Mouse (Mus musculus): ENCODE data around the gene Tjap1. TPM values are rescaled to one million over a fixed set of nuclear protein-coding genes. Genes with fewer than 3 reads are reported as not detected.

The Tjap1 gene
- polyA plus RNA-seq, 1 experiment from 2014 or later = 35.7 TPM

DNA sequence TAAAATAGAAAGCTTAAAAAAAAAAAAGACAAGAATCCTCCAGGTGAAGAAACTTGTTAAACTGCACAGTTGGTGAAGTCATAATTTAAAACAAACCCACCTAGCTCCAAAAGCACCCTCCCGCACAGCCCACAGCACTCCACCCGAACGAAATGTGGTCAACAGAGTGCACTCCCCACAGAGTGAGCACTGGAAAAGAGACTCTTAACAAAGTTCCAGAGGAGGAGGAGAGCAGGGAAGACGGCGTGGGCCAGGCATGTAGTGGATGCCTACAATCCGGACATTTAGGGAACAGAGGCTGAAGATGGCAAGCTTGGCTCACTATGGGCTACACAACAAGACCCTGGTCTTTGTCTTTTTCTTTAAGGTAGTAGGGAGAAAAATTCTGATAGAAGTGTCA, 7.8 kb downstream of the Tjap1 start:
- Histone ChIP-seq H3K27ac (ENCODE audit: low read depth) (no peak overlapping the region), H3K4me2 (ENCODE audit: low read length) (no peak overlapping the region), H3K36me3 (ENCODE audit: control insufficient read depth, insufficient read depth, low read length) (peaks cover 64% of the 10 kb centered on the region), H3K9ac (ENCODE audit: low read length) (no peak overlapping the region), H3K4me1 (replicated peaks; ENCODE audit: control insufficient read depth, insufficient read depth, low read length) (no peaks in the 10 kb centered on the region), H3K9me3 (ENCODE audit: control insufficient read depth, low read length) (no peaks in the 10 kb centered on the region), H3K4me3 (ENCODE audit: low read depth, low read length) (no peak overlapping the region), H3K27me3 (replicated peaks; ENCODE audit: control insufficient read depth, insufficient read depth, low read length) (no peaks in the 10 kb centered on the region)
- DNase-seq (ENCODE audit: low spot score) (no peak), ATAC-seq (replicated peaks; ENCODE audit: low FRiP score, low TSS enrichment, low read depth) (no peak)
- 92% methylated on average over 6 of the region's 6 CpGs for WGBS

DNA sequence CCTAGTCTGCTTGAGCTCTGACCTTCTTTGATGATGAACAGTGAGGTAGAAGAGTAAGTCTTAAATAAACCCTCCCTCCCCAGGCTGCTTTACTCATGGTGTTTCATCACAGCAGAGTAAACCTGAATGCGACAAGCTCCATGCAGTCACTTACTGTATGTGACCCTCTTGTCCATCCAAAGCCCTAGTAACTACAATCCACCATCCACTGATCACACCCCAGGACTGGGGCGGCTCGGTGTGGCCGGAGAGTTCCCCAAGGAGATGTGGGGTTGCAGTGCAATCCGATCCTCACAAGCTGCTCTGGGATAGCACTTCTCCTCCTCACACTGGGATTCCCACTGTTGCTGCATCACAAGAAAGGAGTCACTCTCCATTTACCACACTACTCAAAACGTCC, 8.4 kb downstream of the Tjap1 start:
- Histone ChIP-seq H3K36me3 (ENCODE audit: control insufficient read depth, insufficient read depth, low read length) (peaks cover 65% of the 10 kb centered on the region), H3K27me3 (replicated peaks; ENCODE audit: control insufficient read depth, insufficient read depth, low read length) (no peaks in the 10 kb centered on the region)
- WGBS = 78% methylated on average over 6 of the region's 6 CpGs

DNA sequence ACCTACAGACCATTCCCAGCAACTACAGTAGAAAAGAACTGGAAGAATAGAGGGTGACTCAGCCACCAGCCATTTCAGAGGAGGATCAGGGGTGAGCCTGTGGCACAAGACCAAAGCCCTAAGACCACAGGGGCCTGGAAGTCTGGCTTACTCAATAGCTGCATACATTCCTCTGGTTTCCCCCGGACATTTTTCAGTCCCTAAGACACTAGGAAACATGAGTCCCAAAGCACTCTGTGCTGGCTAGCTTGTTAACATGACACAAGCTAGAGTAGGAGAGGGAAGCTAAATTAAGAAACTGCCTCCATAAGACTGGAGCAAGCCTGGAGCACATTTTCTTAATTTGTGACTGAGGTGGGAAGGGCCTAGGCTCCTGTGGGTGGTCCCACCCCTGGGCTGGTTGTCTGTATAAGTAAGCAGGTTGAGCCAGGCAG, 9.0 kb downstream of the Tjap1 start:
- Histone ChIP-seq H3K36me3 (ENCODE audit: control insufficient read depth, insufficient read depth, low read length) (peaks cover 63% of the 10 kb centered on the region), H3K27me3 (replicated peaks; ENCODE audit: control insufficient read depth, insufficient read depth, low read length) (no peaks in the 10 kb centered on the region), H3K4me3 (ENCODE audit: low read depth, low read length) (no peak overlapping the region), H3K4me1 (replicated peaks; ENCODE audit: control insufficient read depth, insufficient read depth, low read length) (no peaks in the 10 kb centered on the region), H3K27ac (ENCODE audit: low read depth) (no peak overlapping the region), H3K9ac (ENCODE audit: low read length) (no peak overlapping the region), H3K4me2 (ENCODE audit: low read length) (no peak overlapping the region), H3K9me3 (ENCODE audit: control insufficient read depth, low read length) (no peaks in the 10 kb centered on the region)
- ATAC-seq (replicated peaks; ENCODE audit: low FRiP score, low TSS enrichment, low read depth) = no peak
- 83% methylated on average over 1 of the region's 1 CpGs for WGBS
- no peak for DNase-seq (ENCODE audit: low spot score)

More for the DNA sequence above, 8.4 kb downstream of the Tjap1 start:
- ATAC-seq (replicated peaks; ENCODE audit: low FRiP score, low TSS enrichment, low read depth) (no peak), DNase-seq (ENCODE audit: low spot score) (no peak)
- H3K4me3 ChIP-seq (ENCODE audit: low read depth, low read length) = no peak overlapping the region
- no peak overlapping the region for H3K4me2 ChIP-seq (ENCODE audit: low read length)
- H3K9me3 ChIP-seq (ENCODE audit: control insufficient read depth, low read length) = no peaks in the 10 kb centered on the region
- H3K9ac ChIP-seq (ENCODE audit: low read length) = no peak overlapping the region
- H3K27ac ChIP-seq (ENCODE audit: low read depth) = no peak overlapping the region
- no peaks in the 10 kb centered on the region for H3K4me1 ChIP-seq (replicated peaks; ENCODE audit: control insufficient read depth, insufficient read depth, low read length)

DNA sequence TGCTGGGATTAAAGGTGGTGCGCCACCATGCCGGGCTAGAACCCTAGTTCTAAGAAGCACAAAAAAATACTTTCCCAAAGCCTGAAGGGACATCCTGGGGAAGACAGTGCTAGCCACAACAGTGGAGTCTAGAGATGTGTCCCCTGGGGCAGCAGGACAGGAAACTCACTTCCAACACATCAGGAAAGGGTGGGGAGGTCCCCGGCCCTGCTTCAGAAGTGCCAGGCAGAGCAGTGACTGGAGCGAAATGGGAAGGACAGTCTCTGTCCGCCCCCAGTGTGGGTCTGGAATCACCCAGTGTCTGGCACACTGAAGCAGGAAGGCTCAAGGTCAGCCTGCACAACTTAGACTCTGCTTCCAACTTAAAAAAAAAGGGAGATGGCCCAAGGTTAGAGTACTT, 10.2 kb downstream of the Tjap1 start:
- no peak overlapping the region for H3K27ac ChIP-seq (ENCODE audit: low read depth)
- no peaks in the 10 kb centered on the region for H3K27me3 ChIP-seq (replicated peaks; ENCODE audit: control insufficient read depth, insufficient read depth, low read length)
- no peak for ATAC-seq (replicated peaks; ENCODE audit: low FRiP score, low TSS enrichment, low read depth)
- H3K9me3 ChIP-seq (ENCODE audit: control insufficient read depth, low read length) = no peaks in the 10 kb centered on the region
- no peak overlapping the region for H3K4me2 ChIP-seq (ENCODE audit: low read length)
- 90% methylated on average over 5 of the region's 5 CpGs for WGBS
- no peaks in the 10 kb centered on the region for H3K4me1 ChIP-seq (replicated peaks; ENCODE audit: control insufficient read depth, insufficient read depth, low read length)
- peaks cover 54% of the 10 kb centered on the region for H3K36me3 ChIP-seq (ENCODE audit: control insufficient read depth, insufficient read depth, low read length)
- H3K4me3 ChIP-seq (ENCODE audit: low read depth, low read length) = no peak overlapping the region
- no peak for DNase-seq (ENCODE audit: low spot score)
- no peak overlapping the region for H3K9ac ChIP-seq (ENCODE audit: low read length)

DNA sequence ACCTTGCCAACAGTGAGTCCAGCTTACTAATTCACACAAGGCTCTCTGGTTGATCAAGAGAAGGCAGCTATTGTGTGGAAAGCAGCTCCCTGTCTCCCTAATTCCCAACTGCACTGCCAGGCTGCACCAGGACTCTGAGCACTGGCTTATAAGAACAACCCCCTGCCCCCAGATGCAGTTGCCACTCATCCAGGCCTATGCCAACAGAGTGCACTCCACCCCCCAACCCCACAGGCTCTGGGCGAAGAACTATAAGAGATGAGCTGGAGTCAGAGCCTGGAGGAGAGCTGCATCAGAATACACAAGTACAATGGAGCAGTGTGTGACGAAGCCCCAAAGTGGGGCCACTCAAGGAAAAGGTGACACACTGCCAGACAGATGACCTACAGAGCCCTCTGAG, 10.8 kb downstream of the Tjap1 start:
- ATAC-seq (replicated peaks; ENCODE audit: low FRiP score, low TSS enrichment, low read depth) (no peak), DNase-seq (ENCODE audit: low spot score) (no peak)
- no peaks in the 10 kb centered on the region for H3K27me3 ChIP-seq (replicated peaks; ENCODE audit: control insufficient read depth, insufficient read depth, low read length)
- peaks cover 50% of the 10 kb centered on the region for H3K36me3 ChIP-seq (ENCODE audit: control insufficient read depth, insufficient read depth, low read length)
- H3K4me3 ChIP-seq (ENCODE audit: low read depth, low read length) = no peak overlapping the region
- H3K4me2 ChIP-seq (ENCODE audit: low read length) = no peak overlapping the region
- WGBS = 91% methylated on average over 2 of the region's 2 CpGs
- H3K27ac ChIP-seq (ENCODE audit: low read depth) = no peak overlapping the region
- no peak overlapping the region for H3K9ac ChIP-seq (ENCODE audit: low read length)
- no peaks in the 10 kb centered on the region for H3K4me1 ChIP-seq (replicated peaks; ENCODE audit: control insufficient read depth, insufficient read depth, low read length)
- H3K9me3 ChIP-seq (ENCODE audit: control insufficient read depth, low read length) = no peaks in the 10 kb centered on the region

DNA sequence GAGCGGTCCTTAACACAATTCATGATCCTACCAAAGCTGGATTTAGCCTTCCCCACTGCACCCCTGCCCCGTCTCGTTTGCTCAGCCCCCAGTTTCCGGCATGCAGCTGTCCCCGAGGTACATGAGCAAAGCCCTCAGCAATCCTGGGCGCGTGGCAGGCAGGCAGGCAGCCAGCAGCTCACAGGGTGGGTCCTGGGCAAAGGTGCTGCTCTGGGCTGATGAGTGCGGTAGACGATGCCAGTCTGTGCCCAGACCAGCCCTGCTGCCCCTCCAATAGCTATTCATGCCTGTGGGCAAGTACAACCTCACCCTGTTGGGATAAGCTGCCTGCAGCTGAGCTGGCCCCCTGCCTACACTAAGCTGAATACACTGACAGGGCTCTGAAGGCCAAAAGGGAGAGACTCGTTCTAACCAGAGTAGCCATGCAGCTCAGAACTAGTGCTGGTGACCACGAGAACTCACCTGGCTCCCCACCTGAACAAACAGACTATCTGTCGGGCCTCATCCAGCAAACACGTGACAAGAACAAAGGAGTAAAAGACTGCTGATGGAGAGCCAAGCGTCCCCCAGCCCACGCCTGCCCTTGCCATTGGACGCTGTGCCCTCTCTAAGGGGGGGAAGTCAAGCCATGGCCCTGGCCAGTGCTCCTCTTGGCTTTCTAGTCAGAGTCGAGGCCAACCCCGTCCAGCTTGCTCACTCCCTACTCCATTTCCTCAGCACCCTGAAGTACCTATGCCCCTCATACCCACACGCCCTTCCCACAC, 12.9 kb downstream of the Tjap1 start:
- WGBS = 84% methylated on average over 19 of the region's 19 CpGs
- Histone ChIP-seq H3K4me3 (ENCODE audit: low read depth, low read length) (no peak overlapping the region), H3K27me3 (replicated peaks; ENCODE audit: control insufficient read depth, insufficient read depth, low read length) (no peaks in the 10 kb centered on the region), H3K36me3 (ENCODE audit: control insufficient read depth, insufficient read depth, low read length) (peaks cover 52% of the 10 kb centered on the region), H3K9me3 (ENCODE audit: control insufficient read depth, low read length) (no peaks in the 10 kb centered on the region), H3K9ac (ENCODE audit: low read length) (no peak overlapping the region), H3K27ac (ENCODE audit: low read depth) (no peak overlapping the region), H3K4me1 (replicated peaks; ENCODE audit: control insufficient read depth, insufficient read depth, low read length) (no peaks in the 10 kb centered on the region), H3K4me2 (ENCODE audit: low read length) (no peak overlapping the region)
- ATAC-seq (replicated peaks; ENCODE audit: low FRiP score, low TSS enrichment, low read depth) (no peak), DNase-seq (ENCODE audit: low spot score) (no peak)

DNA sequence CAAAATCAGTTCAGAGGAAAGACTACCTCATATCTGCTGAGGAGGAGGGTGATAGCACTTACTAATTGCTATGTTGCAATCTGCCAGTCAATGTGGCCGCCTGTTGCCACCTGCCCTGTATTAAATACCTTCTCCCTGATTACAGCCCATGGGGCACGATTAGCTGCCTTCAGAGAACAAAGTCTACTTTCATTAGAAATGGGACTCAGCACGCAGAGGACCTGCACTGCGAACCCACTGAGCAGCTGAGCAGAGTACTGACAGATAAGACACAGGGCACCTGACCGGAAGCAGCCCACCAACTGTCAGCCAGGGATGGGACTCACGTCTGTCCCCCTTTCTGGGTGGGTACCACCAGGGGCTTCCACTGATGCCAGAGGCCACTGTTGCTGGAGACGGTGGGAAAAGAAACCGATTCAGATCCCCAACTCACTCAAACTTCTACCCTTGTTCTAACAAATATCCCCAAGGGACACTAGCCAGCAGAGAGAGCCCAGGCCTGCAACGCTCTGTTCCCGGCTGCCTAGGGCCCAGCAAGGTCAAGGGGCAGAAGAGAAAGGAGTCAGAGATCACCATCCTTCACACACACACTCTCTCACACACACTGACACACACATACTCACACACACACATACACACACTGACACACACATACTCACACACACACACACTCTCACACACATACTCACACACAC, 14.7 kb downstream of the Tjap1 start:
- ATAC-seq (replicated peaks; ENCODE audit: low FRiP score, low TSS enrichment, low read depth) = no peak
- Histone ChIP-seq H3K4me2 (ENCODE audit: low read length) (no peak overlapping the region), H3K9ac (ENCODE audit: low read length) (no peak overlapping the region), H3K9me3 (ENCODE audit: control insufficient read depth, low read length) (no peaks in the 10 kb centered on the region), H3K4me1 (replicated peaks; ENCODE audit: control insufficient read depth, insufficient read depth, low read length) (no peaks in the 10 kb centered on the region), H3K27me3 (replicated peaks; ENCODE audit: control insufficient read depth, insufficient read depth, low read length) (no peaks in the 10 kb centered on the region), H3K27ac (ENCODE audit: low read depth) (no peak overlapping the region), H3K36me3 (ENCODE audit: control insufficient read depth, insufficient read depth, low read length) (peaks cover 66% of the 10 kb centered on the region), H3K4me3 (ENCODE audit: low read depth, low read length) (no peak overlapping the region)
- WGBS = 76% methylated on average over 10 of the region's 10 CpGs
- DNase-seq (ENCODE audit: low spot score) = no peak

DNA sequence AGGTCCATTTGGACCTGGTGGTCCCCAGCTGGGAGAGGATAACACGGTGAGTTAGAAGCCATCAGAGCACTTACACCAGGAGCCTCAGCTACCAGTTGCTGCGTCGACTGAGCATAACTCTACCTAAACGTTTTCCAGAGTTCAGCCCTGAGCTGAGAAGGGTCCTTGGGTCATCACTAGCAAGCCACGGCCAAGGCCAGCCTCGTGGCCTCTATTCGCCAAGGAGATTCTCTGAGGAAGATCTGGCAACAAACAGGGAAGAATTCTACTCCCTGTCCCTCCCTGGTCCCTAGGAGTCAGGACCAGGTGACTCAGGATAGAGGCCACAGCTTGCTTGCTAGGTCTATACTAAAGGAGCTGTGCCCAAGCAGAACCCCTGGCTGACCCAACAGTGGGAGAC, 15.3 kb downstream of the Tjap1 start:
- ATAC-seq (replicated peaks; ENCODE audit: low FRiP score, low TSS enrichment, low read depth) = no peak
- WGBS = 74% methylated on average over 7 of the region's 7 CpGs
- Histone ChIP-seq H3K4me1 (replicated peaks; ENCODE audit: control insufficient read depth, insufficient read depth, low read length) (no peaks in the 10 kb centered on the region), H3K27ac (ENCODE audit: low read depth) (no peak overlapping the region), H3K27me3 (replicated peaks; ENCODE audit: control insufficient read depth, insufficient read depth, low read length) (no peaks in the 10 kb centered on the region), H3K4me2 (ENCODE audit: low read length) (no peak overlapping the region), H3K4me3 (ENCODE audit: low read depth, low read length) (no peak overlapping the region), H3K9me3 (ENCODE audit: control insufficient read depth, low read length) (no peaks in the 10 kb centered on the region), H3K36me3 (ENCODE audit: control insufficient read depth, insufficient read depth, low read length) (peaks cover 70% of the 10 kb centered on the region), H3K9ac (ENCODE audit: low read length) (no peak overlapping the region)
- DNase-seq (ENCODE audit: low spot score) = no peak

DNA sequence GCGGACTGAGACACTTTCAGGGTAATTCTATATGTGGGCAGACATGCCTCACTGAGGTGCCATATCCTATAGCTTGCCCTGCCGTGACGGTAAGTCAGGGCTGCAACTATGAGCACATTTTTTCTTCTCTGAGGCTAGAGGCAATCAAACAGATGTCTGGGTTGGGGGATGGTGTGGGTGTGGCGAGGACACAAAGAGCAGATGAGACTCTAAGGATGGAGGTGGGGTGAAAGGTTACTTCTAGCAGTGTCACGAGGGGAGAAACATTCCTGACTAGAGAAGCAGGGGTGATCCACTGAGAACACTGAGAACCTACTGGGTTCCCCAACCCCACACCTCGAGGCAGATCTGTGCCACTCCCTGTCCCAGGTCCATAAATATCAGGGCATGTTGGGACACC, 15.8 kb downstream of the Tjap1 start:
- 45% methylated on average over 6 of the region's 6 CpGs for WGBS
- Histone ChIP-seq H3K4me1 (replicated peaks; ENCODE audit: control insufficient read depth, insufficient read depth, low read length) (no peaks in the 10 kb centered on the region), H3K9ac (ENCODE audit: low read length) (no peak overlapping the region), H3K4me3 (ENCODE audit: low read depth, low read length) (no peak overlapping the region), H3K4me2 (ENCODE audit: low read length) (no peak overlapping the region), H3K27me3 (replicated peaks; ENCODE audit: control insufficient read depth, insufficient read depth, low read length) (no peaks in the 10 kb centered on the region), H3K9me3 (ENCODE audit: control insufficient read depth, low read length) (no peaks in the 10 kb centered on the region), H3K27ac (ENCODE audit: low read depth) (no peak overlapping the region), H3K36me3 (ENCODE audit: control insufficient read depth, insufficient read depth, low read length) (peaks cover 72% of the 10 kb centered on the region)
- DNase-seq (ENCODE audit: low spot score) (no peak), ATAC-seq (replicated peaks; ENCODE audit: low FRiP score, low TSS enrichment, low read depth) (no peak)

Data from intestine, embryonic 14.5 days (tissue).